Mouse (Mus musculus) megakaryocyte, embryonic 14.5 days (primary cell): ENCODE measurements at regions not wholly inside any gene's neighbourhood (a gene's known extent, or its start where the extent isn't known, plus 50 kb on each side); places are given as distances from the start of the nearest gene placed in this dataset.

Experiments used
- H3K27me3 ChIP-seq: replicated peaks from 2 replicates; pipeline ENCODE3; 2012; ENCODE audit warnings: inconsistent platforms
- H3K36me3 ChIP-seq: replicated peaks from 2 replicates; pipeline ENCODE3; 2012; ENCODE audit warnings: low read length, inconsistent platforms, mixed read lengths
- H3K4me1 ChIP-seq: 2 replicates; pipeline ENCODE4 v1.6.1; 2012; ENCODE audit warnings: inconsistent platforms
- H3K4me3 ChIP-seq: replicated peaks from 2 replicates; pipeline ENCODE3; 2012; ENCODE audit warnings: moderate library complexity, mild to moderate bottlenecking, inconsistent platforms
- H3K9me3 ChIP-seq: 2 replicates; pipeline ENCODE4 v1.6.1; 2012; ENCODE audit warnings: inconsistent platforms
- FLI1 ChIP-seq: IDR thresholded peaks from 2 replicates; pipeline ENCODE4 v1.6.1; 2012; ENCODE audit warnings: low read length, inconsistent platforms, mixed read lengths
- GATA1 ChIP-seq: IDR thresholded peaks from 3 replicates; pipeline ENCODE4 v1.6.1; 2012; ENCODE audit warnings: mixed read lengths, low read length, inconsistent platforms, borderline replicate concordance

DNA sequence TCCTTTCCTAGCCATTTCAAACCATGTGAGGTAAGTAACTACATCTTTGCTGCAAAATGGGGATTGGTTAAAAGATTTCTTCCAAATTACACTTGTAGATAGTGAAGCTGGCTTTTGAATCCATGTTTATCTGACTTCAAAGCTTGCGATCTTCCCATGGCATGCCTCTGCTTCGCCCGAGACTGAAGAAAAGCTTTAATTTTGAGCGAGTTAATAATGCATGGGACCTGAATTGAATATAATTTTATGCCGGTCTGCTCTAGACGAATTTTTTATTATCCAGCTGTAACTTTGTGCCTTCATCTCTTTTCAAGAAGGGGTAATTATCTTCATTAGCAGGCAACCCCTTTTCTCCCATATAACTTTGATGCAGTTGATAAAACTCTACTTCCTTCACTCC, 724.7 kb downstream of the D3Ertd751e start:
- H3K36me3 ChIP-seq, result no peaks in the 10 kb centered on the region
- no peaks in the 10 kb centered on the region for H3K9me3 ChIP-seq
- TF ChIP-seq FLI1, result no peak
- no peaks in the 10 kb centered on the region for H3K27me3 ChIP-seq
- no peaks in the 10 kb centered on the region for H3K4me1 ChIP-seq
- H3K4me3 ChIP-seq, result no peak overlapping the region

DNA sequence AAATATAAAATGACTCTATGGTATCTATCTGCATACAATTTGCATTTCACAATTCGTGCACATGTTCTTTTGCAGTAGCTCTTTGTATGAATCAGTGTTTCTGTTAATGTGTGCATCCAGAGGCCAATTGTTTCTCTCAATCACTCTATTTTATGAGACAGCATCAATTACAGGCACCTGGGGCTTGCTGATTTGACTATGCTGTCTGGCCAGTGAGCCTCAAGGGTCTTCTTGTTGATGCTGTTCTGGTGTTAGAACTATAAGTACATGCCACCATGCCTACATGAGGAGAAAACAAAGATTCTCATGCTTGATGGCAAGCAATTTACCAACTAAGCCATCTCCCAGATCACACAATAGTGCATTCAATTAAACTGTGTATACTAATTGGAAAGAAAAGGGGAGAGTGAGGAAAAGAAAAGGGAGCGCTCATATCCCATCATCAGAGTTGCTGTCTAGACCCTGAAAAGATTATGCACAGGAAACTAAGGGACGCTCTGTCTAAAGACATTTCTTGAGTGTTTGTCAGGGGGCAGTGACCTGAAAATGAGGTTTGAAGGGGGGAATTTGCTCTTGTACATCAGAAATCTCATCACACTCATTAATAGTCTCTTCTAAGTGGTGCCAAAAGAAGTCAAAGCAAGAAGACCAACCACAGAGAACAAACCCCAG, 772.6 kb downstream of the D3Ertd751e start:
- Histone ChIP-seq H3K4me3 (no peak overlapping the region), H3K27me3 (no peaks in the 10 kb centered on the region), H3K36me3 (no peaks in the 10 kb centered on the region), H3K9me3 (no peaks in the 10 kb centered on the region), H3K4me1 (no peaks in the 10 kb centered on the region)
- TF ChIP-seq GATA1 (no peak), FLI1 (no peak)

DNA sequence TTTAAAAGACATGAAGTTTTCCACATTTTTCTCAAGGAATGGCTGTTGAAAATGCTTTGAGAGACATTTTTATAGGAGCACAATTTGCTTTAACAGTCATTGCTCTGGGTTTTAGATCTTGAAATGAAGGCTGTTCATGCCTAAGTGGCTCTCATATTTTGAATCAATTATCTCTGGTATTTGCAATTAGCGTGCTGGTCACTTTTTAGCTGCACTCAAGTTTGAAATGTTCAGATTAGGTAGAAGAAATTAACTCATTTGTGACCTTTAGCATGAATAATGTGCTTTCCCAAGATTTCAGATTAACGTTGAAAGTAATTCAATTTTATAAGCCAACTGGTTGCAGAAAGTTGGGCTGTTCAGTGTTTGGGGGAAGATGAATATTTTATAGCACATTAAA, 773.9 kb downstream of the D3Ertd751e start:
- H3K4me3 ChIP-seq, result no peak overlapping the region
- TF ChIP-seq FLI1 (no peak), GATA1 (no peak)
- H3K36me3 ChIP-seq, result no peaks in the 10 kb centered on the region
- H3K4me1 ChIP-seq, result no peaks in the 10 kb centered on the region
- H3K27me3 ChIP-seq, result no peaks in the 10 kb centered on the region
- peaks cover 3% of the 10 kb centered on the region; the same call in 1 of the 2 replicates for H3K9me3 ChIP-seq

DNA sequence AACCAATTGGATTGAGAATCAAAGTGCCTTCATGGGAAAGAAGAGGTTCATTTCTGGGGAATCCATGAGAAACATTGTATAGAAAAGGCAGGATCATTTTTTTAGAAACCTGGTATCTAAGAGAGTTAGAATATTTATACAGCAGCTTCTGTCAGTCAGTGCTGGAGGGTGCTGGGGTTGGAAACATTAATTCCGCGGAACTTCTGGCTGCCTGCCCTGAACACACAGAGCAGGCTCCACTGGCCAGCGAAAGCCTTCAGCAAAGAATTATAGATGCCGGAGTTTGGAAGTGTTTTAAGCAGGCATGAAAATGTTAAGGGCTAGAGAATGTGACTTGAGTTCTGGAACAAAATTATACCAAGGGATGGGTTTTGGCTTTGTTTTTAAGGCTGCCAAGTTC, 789.0 kb downstream of the D3Ertd751e start:
- Histone ChIP-seq H3K27me3 (no peaks in the 10 kb centered on the region), H3K4me3 (no peak overlapping the region), H3K9me3 (no peaks in the 10 kb centered on the region), H3K4me1 (no peaks in the 10 kb centered on the region), H3K36me3 (no peaks in the 10 kb centered on the region)
- TF ChIP-seq GATA1 (no peak), FLI1 (no peak)

DNA sequence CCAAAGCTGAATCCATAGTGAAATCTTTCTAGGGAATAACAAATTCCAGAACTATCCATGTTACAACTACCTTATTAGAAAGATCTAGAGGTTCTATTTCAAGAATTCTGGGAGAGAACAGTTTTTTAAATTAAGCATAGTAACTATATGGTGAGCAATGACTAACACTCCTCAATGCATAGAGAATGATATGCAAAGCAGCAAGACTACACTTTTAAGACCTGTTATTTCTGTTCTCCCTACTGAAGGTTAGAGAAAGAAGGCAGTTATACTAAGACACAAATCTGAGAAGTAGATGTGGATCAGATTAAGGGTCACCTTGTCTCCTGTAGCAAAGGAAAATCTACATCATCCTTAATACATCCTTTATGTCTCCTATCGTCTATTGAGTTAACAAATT, 824.3 kb downstream of the D3Ertd751e start:
- no peaks in the 10 kb centered on the region for H3K4me1 ChIP-seq
- no peaks in the 10 kb centered on the region for H3K36me3 ChIP-seq
- no peaks in the 10 kb centered on the region for H3K9me3 ChIP-seq
- no peaks in the 10 kb centered on the region for H3K27me3 ChIP-seq
- TF ChIP-seq FLI1 (no peak), GATA1 (no peak)
- no peak overlapping the region for H3K4me3 ChIP-seq

DNA sequence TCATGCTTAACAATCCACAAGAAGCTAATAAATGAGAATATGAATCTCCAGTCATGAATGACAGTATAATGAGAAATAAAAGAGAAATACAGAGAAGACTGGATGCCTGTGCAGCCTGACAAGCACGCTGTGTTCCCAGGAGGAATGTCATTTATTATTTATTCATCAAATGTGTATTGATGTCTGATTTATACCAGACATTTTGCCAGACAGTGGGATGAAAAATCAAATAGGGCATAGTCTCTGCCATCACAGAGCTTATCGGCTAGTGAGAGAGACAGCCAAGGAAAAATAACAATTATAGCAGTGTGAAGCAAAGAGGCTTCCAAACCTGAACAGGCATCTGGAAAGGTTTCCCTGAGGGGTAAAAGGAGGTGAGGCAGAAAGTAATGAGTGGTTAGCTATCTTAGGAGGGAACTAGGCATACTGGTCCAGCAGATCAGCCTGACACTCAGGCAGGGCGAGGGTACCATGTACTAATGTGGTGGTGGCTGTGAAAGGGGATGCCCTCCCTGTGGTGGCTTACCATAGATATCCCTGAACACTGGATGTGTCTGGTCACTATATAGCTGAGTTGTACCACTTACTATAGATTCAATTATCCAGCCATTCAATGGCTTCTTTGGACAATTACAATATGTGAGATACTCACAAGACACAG, 828.1 kb downstream of the D3Ertd751e start:
- TF ChIP-seq FLI1, result no peak
- no peak for TF ChIP-seq GATA1
- no peaks in the 10 kb centered on the region for H3K4me1 ChIP-seq
- H3K9me3 ChIP-seq, result no peaks in the 10 kb centered on the region
- no peaks in the 10 kb centered on the region for H3K36me3 ChIP-seq
- H3K27me3 ChIP-seq, result no peaks in the 10 kb centered on the region
- H3K4me3 ChIP-seq, result peak overlapping the region; percentile 23

DNA sequence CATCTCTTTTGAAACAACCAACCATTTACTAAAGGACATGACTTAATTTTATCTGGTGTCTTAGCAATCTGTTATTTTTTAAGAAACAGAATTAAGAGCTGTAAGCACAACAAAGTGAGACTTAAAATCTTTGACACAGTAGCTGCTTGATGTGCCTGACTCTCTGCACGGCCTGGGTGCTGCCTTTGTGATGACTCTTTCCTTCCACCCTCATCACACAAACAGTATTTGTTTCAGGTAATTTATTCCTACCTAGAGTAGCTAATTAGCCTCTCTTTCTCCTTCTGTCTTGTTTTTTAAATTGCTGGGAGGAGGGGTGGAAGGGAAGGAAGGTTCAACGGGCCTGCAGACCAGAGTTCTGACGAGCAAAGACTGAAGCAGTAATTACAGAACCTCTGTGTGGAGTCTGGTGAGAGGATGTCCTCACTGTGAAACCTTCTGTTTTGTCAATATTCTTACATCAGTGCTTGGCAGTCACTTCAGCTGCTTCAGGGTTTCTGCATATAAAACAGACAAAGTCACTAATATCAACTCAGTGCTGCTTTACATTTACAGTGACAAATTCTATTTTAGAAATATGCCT, 829.6 kb downstream of the D3Ertd751e start:
- Histone ChIP-seq H3K4me1 (no peaks in the 10 kb centered on the region), H3K36me3 (no peaks in the 10 kb centered on the region), H3K27me3 (no peaks in the 10 kb centered on the region), H3K4me3 (no peak overlapping the region), H3K9me3 (no peaks in the 10 kb centered on the region)
- TF ChIP-seq FLI1, result no peak
- no peak for TF ChIP-seq GATA1

DNA sequence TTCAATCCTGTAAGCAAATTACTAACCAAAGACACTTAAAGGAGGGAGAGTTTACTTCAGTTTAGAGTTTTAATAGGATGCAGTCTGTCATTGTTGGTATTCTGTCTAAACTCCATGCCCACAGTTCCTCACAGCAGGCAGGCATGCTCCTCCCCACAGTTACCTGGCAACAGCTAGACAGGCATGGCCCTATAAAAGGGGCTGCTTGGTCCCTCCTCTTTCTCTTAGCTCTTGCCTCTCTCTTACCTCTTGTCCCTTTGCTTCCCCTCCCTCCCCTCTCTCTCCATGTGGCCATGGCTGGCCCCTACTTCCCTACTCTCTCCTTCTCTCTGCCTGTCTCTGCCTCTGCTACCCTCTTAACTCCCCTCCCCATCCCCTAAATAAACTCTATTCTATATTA, 830.7 kb downstream of the D3Ertd751e start:
- no peaks in the 10 kb centered on the region for H3K27me3 ChIP-seq
- no peaks in the 10 kb centered on the region for H3K4me1 ChIP-seq
- no peaks in the 10 kb centered on the region for H3K9me3 ChIP-seq
- no peaks in the 10 kb centered on the region for H3K36me3 ChIP-seq
- no peak for TF ChIP-seq GATA1
- no peak for TF ChIP-seq FLI1
- no peak overlapping the region for H3K4me3 ChIP-seq

DNA sequence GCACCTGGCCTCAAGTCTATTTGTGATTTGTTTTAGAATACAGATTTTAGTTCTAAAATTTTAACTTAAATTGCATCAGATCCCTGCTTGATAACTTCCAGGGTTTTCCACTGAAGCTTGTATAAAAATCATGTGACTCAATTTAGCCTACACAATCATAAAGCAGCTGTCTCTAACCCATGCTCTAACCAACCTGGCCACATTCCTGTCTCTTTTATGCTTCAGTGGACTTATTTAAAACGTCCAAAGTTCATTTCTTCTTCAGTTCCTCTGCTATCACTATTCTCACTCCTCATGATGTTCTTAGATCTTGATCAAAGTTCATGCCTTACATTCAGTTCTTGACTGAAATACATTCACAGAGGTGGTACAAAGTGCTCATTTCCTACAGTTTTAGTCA, 839.9 kb downstream of the D3Ertd751e start:
- Histone ChIP-seq H3K27me3 (no peaks in the 10 kb centered on the region), H3K36me3 (no peaks in the 10 kb centered on the region), H3K4me3 (no peak overlapping the region), H3K9me3 (no peaks in the 10 kb centered on the region), H3K4me1 (no peaks in the 10 kb centered on the region)
- TF ChIP-seq GATA1 (no peak), FLI1 (no peak)

DNA sequence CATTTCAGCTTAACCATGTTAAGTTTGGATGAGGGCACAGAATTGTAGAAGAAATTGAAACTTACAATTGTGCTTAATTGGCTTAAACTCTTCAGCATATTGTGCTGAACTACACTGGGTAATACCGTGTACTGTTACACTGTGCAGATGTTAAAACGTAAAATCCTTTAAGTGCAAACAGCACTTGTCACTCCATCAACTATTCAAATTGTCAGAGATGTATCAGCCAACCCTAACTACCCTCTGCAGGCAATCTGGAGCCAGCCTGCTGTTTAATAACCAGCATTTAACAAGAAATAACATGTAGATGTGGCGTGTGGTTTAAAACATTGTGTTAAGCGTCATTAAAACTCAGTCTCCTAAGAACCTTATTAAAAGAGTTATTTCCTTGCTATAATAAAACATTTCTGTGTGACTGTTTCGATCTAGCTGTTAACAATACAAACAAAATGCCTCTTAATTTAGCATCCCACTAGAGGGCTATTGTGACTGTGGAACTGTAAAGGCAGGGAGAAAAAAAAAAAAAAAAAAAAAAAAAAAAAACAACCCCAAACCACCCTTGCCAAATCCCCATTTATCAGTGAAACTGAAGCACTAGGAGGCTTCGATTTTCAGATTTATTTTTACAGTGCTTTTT, 845.0 kb downstream of the D3Ertd751e start:
- Histone ChIP-seq H3K36me3 (no peaks in the 10 kb centered on the region), H3K4me1 (no peaks in the 10 kb centered on the region), H3K9me3 (no peaks in the 10 kb centered on the region), H3K27me3 (no peaks in the 10 kb centered on the region), H3K4me3 (no peak overlapping the region)
- TF ChIP-seq GATA1 (no peak), FLI1 (no peak)
